Mouse (Mus musculus) heart, adult 2 months (tissue): Measurements from ENCODE around the gene Cacna1e.

Experiments
- CTCF ChIP-seq: fragments of 200-600 bp; IDR thresholded peaks from 2 replicates; pipeline ENCODE4 v1.8.1; 2022; ENCODE audit warnings: antibody characterized with exemption, mild to moderate bottlenecking, moderate library complexity
- POLR2A ChIP-seq: fragments of 200-500 bp; IDR thresholded peaks from 2 replicates; pipeline ENCODE4 v1.6.1; 2011; ENCODE audit warnings: mild to moderate bottlenecking, low read depth, low read length, control low read depth; ENCODE audit not compliant: insufficient read depth

DNA sequence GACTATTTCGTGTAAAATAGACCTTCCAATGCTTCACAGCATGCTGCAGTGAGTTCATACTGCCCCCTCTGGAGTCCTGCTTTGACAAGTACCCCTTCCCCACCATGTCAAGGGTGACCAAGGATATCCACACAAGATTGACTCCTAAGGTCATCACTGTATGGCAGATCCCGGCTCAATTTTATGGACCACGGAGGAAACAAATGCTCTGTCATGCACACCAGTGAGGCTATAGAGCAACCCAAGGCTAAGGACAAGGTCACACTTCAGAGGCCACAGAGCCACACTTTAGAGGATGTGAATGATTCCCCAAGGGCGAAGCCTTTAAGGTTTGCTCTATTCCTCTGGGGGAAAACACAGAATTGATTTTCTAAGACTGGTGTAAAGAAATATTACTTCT is 410.1 kb downstream of the Cacna1e start:
- TF ChIP-seq CTCF (no peak), POLR2A (no peak)
